Mouse (Mus musculus): ENCODE measurements around the gene Gm20817.
"Not testable (repeated sequence)": the region's sequence is repeated elsewhere in the genome, so short reads cannot be mapped to it uniquely, and the experiment has no call there.

The Gm20817 gene

GRCm38 (mm10) chrY:68832628-68833027 lies at the start of gene Gm20817:
Gm20817 (minus strand) TSS chrY:68832728.
- DNase-seq (ENCODE audit: extremely low read depth, low read depth): not testable (repeated sequence)
